Mouse (Mus musculus) neutrophil, adult 5-6 weeks (primary cell): ENCODE data around the gene Kif17. TPM values are rescaled to one million over a fixed set of nuclear protein-coding genes. Genes with fewer than 3 reads are reported as not detected.

Source experiments
- ATAC-seq: fragments of 151-379, 151-347 bp; 2 replicates; pipeline ENCODE4 v1.8.0; 2017; ENCODE audit warnings: mild to moderate bottlenecking, moderate TSS enrichment; ENCODE audit not compliant: insufficient number of reproducible peaks, poor library complexity, low FRiP score, severe bottlenecking; ENCODE audit errors: extremely low read depth
- total RNA-seq: library from RNA; stranded (forward); fragments of 200-1000 nt; gene quantifications from 2 replicates; pipeline ENCODE4 v1.2.3, GENCODE M21; 2017

Kif17 gene
- total RNA-seq, 1 experiment from 2014 or later: not detected

GRCm38 (mm10) chr4:138330264-138330671, 80.0 kb downstream of the Kif17 start:
- ATAC-seq: no peak

GRCm38 (mm10) chr4:138331647-138332046, 81.4 kb downstream of the Kif17 start:
- ATAC-seq: no peak

DNA sequence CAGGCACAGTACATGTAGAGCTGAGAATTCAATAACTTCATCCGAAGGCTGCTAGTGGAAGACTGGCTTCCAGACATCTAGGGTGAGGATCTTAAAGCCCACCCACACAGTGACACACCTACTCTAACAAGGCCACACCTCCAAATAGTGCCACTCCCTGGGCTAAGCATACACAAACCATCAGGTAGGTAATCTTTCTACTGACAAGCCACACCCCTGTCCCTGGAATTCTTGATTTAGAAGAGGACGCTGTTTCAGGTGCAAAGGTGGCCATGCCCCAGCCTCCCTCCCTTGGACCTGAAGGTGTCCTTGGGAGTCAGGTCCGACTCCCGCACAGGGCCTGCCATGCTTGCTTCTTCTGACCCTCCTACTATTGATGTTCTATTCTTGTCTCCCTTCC, 82.9 kb downstream of the Kif17 start:
- no peak for ATAC-seq

- no peak for ATAC-seq
These were observed 84.8 kb downstream of the Kif17 start for GRCm38 (mm10) chr4:138335036-138335435.

DNA sequence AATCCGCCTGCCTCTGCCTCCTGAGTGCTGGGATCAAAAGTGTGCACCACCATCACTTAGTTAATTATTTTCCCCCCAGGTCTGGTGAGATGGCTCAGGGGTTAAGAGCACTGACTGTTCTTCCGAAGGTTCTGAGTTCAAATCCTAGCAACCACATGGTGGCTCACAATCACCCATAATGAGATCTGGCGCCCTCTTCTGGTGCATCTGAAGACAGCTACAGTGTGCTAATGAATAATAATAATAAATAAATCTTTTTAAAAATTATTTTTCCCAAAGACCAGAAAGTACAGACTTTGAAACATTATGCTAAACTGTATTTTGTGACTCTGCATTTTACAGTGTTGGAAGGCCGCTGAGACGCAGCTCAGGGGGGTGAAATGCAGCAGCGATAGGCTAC, 85.4 kb downstream of the Kif17 start:
- no peak for ATAC-seq

DNA sequence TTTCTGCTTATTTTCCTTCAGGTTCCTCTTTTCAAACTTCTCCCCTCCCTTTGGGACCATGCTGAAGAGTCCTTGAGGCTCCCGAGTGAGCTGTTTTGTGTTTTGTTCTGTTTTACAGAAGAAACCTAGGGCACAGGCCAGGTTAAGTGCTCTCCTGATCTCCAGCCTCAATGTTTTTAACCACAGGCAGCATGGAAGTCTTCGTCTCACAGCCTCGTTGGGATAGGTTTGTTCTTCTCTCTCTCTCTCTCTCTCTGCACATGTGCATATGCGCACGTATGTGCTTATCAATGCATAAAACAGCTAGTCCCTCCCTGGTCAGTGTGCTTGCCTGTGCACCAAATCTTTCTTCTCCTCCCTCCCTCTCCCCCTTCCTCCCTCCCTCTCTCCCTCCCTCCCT, 86.6 kb downstream of the Kif17 start:
- no peak for ATAC-seq

DNA sequence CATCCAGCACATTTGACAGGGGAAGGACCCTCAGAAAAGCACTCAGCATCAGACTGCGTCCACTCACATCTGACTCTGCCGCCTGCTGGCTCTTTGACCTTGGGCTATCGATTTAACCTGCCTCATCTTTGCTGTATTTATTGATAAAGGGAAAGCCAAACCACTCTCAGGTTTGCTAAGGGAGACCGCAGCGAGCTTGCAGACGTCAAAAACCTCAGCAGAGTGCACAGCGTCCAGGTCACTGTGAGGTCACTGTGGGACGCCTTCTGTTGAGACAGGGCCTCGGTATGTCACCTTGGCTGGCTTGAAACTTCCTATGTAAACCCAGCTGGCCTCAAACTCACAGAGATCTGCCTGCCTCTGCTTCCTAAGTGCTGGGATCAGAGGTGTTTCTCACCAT, 87.1 kb downstream of the Kif17 start:
- ATAC-seq: no peak

- no peak for ATAC-seq
These were observed 89.7 kb downstream of the Kif17 start for GRCm38 (mm10) chr4:138339963-138340362.

DNA sequence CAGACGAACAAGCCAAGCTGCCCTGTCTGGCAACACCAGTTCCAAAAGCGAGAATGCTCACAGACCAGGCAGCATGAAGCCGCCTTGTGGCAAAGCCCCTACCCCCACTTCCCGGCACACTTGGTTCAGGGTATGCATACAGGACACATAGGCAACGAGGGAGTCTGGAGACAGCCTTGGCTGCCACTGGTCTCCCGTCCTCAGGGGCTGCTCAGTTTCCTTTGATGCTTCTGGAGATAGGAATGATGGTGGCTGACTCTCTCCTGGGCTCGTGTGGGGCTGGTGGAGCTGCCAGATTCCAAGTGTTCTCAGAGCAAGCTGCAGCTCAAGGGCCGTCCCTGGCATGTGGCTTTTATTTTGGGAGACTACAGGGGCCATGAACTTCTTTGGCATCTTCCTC, 91.2 kb downstream of the Kif17 start:
- no peak for ATAC-seq

GRCm38 (mm10) chr4:138342048-138342447, 91.8 kb downstream of the Kif17 start:
- ATAC-seq: no peak

DNA sequence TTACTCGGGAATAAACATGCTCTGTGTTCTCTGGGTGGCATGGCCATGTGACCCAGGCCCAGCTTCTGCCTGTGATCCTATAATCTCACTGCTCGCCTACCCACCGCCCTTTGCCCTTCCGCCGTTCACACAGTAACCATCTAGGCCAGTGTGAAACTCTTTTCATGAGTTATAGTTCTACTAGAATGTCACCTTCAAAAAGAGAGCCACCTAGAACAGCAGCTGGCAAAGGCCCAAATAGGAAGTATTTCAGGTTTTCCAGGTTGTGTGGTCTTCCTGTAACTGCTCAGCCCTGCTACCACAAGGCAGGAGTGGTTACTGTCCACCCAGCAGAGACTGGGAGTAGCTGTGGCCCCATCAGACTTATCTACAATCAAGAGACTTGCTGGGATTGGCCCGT, 92.5 kb downstream of the Kif17 start:
- no peak for ATAC-seq

DNA sequence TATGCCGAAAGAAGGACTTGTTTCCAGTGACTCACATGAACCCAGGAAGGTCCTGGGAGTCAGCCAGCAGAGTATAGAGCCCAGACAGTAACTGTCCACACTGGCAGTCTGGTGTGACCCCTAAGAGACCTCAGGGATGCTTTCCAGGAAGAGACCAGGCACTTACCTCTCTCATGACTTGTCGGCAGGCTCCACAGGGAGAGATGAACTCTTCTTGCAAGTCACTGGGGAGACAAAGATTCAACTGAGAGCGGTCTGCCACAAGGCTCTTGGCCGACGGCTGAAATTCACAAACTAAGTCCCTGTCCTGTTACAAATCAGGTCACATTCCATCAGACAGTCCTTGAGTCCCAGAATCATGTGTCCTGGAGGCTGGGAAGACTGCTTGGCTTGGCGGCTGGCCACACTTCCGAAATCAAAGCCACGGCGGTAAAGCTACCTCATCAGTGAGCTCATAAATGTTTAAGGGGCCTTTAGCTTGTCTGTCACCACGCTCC, 93.2 kb downstream of the Kif17 start:
- ATAC-seq: no peak

DNA sequence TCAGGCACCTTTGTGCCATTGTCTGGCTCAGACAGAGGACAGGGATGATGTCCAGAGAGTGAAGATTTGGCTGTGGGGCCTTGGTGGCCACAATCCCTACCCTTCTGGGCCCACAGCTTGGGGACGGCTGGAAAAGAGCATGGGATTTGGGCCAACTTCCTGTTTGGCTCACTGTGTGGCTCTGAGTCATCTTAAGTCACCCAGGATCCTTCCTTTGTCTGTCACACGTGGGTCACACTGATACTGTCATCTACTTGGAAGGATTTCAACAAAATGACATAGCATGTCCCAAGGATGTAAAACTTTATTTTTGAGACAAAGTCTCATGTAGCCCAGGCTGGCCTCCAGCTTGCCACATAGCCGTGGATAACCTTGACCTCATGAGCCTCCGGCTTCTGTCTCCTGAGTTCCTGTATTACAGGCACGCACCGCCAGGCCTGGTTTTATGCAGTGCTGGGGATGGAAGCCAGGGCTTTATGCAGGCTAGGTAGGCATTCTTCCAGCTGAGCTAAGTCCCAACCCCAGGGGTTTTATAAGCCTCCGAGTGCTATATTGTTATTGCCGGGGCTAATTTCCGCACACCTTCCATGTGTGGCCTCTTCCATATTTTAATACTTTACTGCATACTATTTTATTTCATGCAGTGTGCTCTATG, 94.8 kb downstream of the Kif17 start:
- ATAC-seq: no peak

GRCm38 (mm10) chr4:138347280-138347679, 97.0 kb downstream of the Kif17 start:
- ATAC-seq: no peak

DNA sequence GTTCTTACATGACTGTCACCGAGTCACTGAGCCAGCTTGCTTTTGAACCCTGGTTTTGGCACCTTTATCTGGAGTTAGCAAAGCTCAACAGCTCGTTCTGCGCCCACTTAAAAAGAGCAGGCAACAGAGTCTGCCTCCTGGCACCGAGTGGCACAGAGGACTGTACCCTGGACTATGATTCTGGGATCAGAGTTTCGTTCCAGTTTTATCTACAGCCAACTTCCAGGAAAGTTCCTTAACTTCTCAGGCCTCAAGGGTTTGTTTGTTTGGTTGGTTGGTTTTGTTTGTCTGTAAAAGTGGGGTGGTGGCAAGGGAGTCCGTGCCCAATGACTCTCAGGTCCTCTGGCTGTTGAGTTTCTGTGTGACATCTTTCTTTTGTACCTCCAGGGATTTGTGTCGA, 98.5 kb downstream of the Kif17 start:
- no peak for ATAC-seq

Other genes starting within 250 kb of the Kif17 start
- 170 and 181 TPM in 2 replicates for gene Hp1bp3, start 34.1 kb upstream of the Kif17 start, total RNA-seq
- 0.12 and 0.47 TPM in 2 replicates for gene Sh2d5, start within 50 bp of the Kif17 start, total RNA-seq
- 32.8 and 33.4 TPM in 2 replicates for gene Ddost, start 54.3 kb downstream of the Kif17 start, total RNA-seq
- 68.0 and 75.8 TPM in 2 replicates for gene Pink1, start 75.9 kb downstream of the Kif17 start, total RNA-seq
- gene Cda, start 117.6 kb downstream of the Kif17 start, total RNA-seq: not detected in 2 replicates
- not detected in 2 replicates for gene Fam43b, start 146.1 kb downstream of the Kif17 start, total RNA-seq
- 7.2 and 10.4 TPM in 2 replicates for gene Mul1, start 184.2 kb downstream of the Kif17 start, total RNA-seq
- gene Camk2n1, start 203.9 kb downstream of the Kif17 start, total RNA-seq: 0.23 and 0.25 TPM in 2 replicates